Mouse (Mus musculus): ENCODE data around the gene Ncl. TPM values are rescaled to one million over a fixed set of nuclear protein-coding genes. Genes with fewer than 3 reads are reported as not detected.
A peak's percentile ranks its signal among the peaks of the same experiment; 100 is the strongest.

Gene Ncl
- polyA plus RNA-seq, 1 experiment from 2014 or later, result 175 TPM

DNA sequence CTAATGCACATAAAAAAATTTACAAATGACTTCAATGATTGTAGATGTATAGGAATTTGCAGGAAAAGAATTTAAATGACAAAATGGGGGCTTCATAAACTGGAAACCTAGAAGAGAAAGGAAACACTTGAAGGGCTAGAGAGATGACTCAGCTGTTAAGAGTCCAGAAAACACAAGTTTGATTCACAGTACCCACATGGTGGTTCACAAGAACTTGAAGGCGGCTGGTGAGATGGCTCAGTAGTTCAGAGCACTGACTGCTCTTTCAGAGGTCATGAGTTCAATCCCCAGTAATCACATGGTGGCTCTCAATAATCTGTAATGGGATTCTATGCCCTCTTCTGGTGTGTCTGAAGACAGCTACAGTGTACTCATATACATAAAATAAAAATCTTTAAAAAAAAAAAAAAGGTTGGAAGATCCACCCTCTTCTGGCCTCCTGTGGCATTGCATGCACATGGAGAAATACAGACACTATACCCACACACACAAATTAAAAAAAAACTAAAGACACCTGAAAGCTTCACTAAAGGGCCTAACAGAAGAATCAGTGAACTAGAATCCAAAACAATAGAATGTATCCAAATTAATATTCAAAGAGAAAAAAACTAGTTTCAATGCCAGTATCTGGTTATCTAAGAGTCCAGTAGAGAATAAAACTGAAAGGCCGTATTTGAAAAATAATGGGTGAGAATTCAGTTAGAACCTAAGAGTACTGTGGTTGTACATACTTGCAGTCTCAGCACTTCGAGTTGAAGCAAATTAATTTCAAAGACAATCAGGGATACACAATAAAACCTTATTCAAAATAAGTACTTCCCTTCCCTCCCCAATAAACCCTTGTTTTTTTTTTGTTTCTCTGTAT, 12.1 kb downstream of the Ncl start:
- ATAC-seq (no peak), DNase-seq (no peak)
- peaks cover 4% of the 10 kb centered on the region; the same call in 1 of the 2 replicates for H3K4me1 ChIP-seq (ENCODE audit: insufficient read depth)
- H3K27me3 ChIP-seq (ENCODE audit: insufficient read depth, low read length), result no peaks in the 10 kb centered on the region
- no peak overlapping the region for H3K9ac ChIP-seq (replicated peaks)
- peaks cover 44% of the 10 kb centered on the region for H3K36me3 ChIP-seq (replicated peaks; ENCODE audit: insufficient read depth, low read length)
- H3K27ac ChIP-seq (ENCODE audit: low read depth), result no peak overlapping the region
- no peak overlapping the region for H3K4me3 ChIP-seq (ENCODE audit: low read depth, low read length)
- H3K4me2 ChIP-seq (ENCODE audit: low read depth, low read length), result no peak overlapping the region
- TF ChIP-seq EP300 (IDR thresholded peaks at IDR 0.05; ENCODE audit: low read depth), result no peak
- peak; percentile 38 for TF ChIP-seq CTCF (IDR thresholded peaks at IDR 0.05; ENCODE audit: low read depth)
- no peaks in the 10 kb centered on the region for H3K9me3 ChIP-seq (ENCODE audit: low read length)
- WGBS (ENCODE audit: insufficient replicate concordance), result 77% methylated on average over 3 of the region's 3 CpGs

DNA sequence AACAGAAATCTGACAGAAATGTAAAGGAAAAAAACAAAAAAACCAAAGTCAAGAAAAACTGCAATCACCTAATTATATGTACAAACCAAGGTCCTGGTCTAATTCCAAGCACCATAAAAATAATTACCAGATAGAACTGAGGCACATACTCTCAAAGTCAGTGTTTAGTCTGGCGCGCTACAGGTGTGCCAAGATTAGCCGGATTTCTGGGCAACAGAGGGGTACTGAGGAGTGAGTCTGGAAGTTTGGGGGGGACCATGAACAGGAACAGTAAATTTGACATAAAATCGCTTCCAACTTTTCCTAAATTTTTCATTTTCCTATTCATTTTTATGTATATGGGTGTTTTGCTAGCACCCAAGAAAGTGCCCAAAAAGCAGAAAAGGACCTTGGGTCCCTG, 13.2 kb downstream of the Ncl start:
- H3K4me2 ChIP-seq (ENCODE audit: low read depth, low read length), result no peak overlapping the region
- 88% methylated on average over 4 of the region's 4 CpGs for WGBS (ENCODE audit: insufficient replicate concordance)
- no peak for DNase-seq
- no peak overlapping the region for H3K9ac ChIP-seq (replicated peaks)
- TF ChIP-seq EP300 (IDR thresholded peaks at IDR 0.05; ENCODE audit: low read depth), result no peak
- TF ChIP-seq CTCF (IDR thresholded peaks at IDR 0.05; ENCODE audit: low read depth), result no peak
- no peak overlapping the region for H3K27ac ChIP-seq (ENCODE audit: low read depth)
- no peak overlapping the region for H3K4me3 ChIP-seq (ENCODE audit: low read depth, low read length)
- H3K4me1 ChIP-seq (ENCODE audit: insufficient read depth), result peaks cover 4% of the 10 kb centered on the region; the same call in 1 of the 2 replicates
- H3K27me3 ChIP-seq (ENCODE audit: insufficient read depth, low read length), result no peaks in the 10 kb centered on the region
- H3K9me3 ChIP-seq (ENCODE audit: low read length), result no peaks in the 10 kb centered on the region
- no peak for ATAC-seq
- H3K36me3 ChIP-seq (replicated peaks; ENCODE audit: insufficient read depth, low read length), result peaks cover 33% of the 10 kb centered on the region

- H3K27ac ChIP-seq (ENCODE audit: low read depth), result peak overlapping the region; percentile 26; the same call in 1 of the 2 replicates
- H3K9ac ChIP-seq (replicated peaks), result no peak overlapping the region
- no peak for DNase-seq
- 79% methylated on average over 4 of the region's 4 CpGs for WGBS (ENCODE audit: insufficient replicate concordance)
- H3K4me3 ChIP-seq (ENCODE audit: low read depth, low read length), result no peak overlapping the region
- no peaks in the 10 kb centered on the region for H3K27me3 ChIP-seq (ENCODE audit: insufficient read depth, low read length)
- no peak overlapping the region for H3K4me2 ChIP-seq (ENCODE audit: low read depth, low read length)
- TF ChIP-seq EP300 (IDR thresholded peaks at IDR 0.05; ENCODE audit: low read depth) (no peak), CTCF (IDR thresholded peaks at IDR 0.05; ENCODE audit: low read depth) (no peak)
- H3K9me3 ChIP-seq (ENCODE audit: low read length), result no peaks in the 10 kb centered on the region
- H3K4me1 ChIP-seq (ENCODE audit: insufficient read depth), result peaks cover 4% of the 10 kb centered on the region; the same call in 1 of the 2 replicates
- no peak for ATAC-seq
- peaks cover 25% of the 10 kb centered on the region for H3K36me3 ChIP-seq (replicated peaks; ENCODE audit: insufficient read depth, low read length)
These were observed 14.1 kb downstream of the Ncl start for GRCm38 (mm10) chr1:86345069-86345468.

- 28% methylated on average over 4 of the region's 4 CpGs for WGBS (ENCODE audit: insufficient replicate concordance)
- no peak for TF ChIP-seq EP300 (IDR thresholded peaks at IDR 0.05; ENCODE audit: low read depth)
- no peak for TF ChIP-seq CTCF (IDR thresholded peaks at IDR 0.05; ENCODE audit: low read depth)
- Histone ChIP-seq H3K36me3 (replicated peaks; ENCODE audit: insufficient read depth, low read length) (peaks cover 16% of the 10 kb centered on the region), H3K9me3 (ENCODE audit: low read length) (no peaks in the 10 kb centered on the region), H3K27ac (ENCODE audit: low read depth) (peak overlapping the region; percentile 26; the same call in 1 of the 2 replicates), H3K4me3 (ENCODE audit: low read depth, low read length) (no peak overlapping the region), H3K4me2 (ENCODE audit: low read depth, low read length) (no peak overlapping the region), H3K9ac (replicated peaks) (no peak overlapping the region), H3K4me1 (ENCODE audit: insufficient read depth) (peaks cover 4% of the 10 kb centered on the region; the same call in 1 of the 2 replicates), H3K27me3 (ENCODE audit: insufficient read depth, low read length) (no peaks in the 10 kb centered on the region)
- DNase-seq (no peak), ATAC-seq (peak; percentile 9; the same call in 1 of the 2 replicates)
These were observed 15.0 kb downstream of the Ncl start for GRCm38 (mm10) chr1:86343969-86344861.

DNA sequence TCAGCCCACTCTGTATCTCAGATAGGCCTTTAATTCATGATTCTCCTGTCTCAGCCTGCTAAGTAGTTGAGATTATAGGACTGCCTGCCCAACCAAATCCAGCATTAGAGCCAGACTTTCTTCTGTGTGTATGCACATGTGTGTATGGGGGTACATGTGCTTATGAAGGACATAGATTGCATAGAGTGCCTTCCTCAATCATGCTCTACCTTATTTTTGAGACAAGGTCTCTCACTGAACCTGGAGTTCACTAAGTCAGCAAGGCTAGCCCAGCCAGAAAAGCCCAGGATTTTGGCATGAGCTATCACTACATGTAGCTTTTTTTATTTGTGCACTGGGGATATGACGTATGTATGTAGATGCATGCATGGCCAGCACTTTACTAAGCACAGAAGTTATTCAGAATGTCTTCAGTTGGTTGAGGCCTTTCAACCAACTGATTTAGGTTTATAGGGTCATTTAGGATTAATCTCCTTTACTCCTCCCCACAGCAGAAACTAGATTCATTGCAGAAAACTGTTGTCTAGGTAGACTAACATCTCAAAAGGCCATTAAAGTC, 16.0 kb downstream of the Ncl start:
- Histone ChIP-seq H3K27ac (ENCODE audit: low read depth) (no peak overlapping the region), H3K36me3 (replicated peaks; ENCODE audit: insufficient read depth, low read length) (peaks cover 6% of the 10 kb centered on the region), H3K27me3 (ENCODE audit: insufficient read depth, low read length) (no peaks in the 10 kb centered on the region), H3K4me1 (ENCODE audit: insufficient read depth) (peaks cover 4% of the 10 kb centered on the region; the same call in 1 of the 2 replicates), H3K4me3 (ENCODE audit: low read depth, low read length) (no peak overlapping the region), H3K4me2 (ENCODE audit: low read depth, low read length) (no peak overlapping the region), H3K9me3 (ENCODE audit: low read length) (no peaks in the 10 kb centered on the region), H3K9ac (replicated peaks) (no peak overlapping the region)
- TF ChIP-seq CTCF (IDR thresholded peaks at IDR 0.05; ENCODE audit: low read depth) (no peak), EP300 (IDR thresholded peaks at IDR 0.05; ENCODE audit: low read depth) (no peak)
- ATAC-seq (no peak), DNase-seq (no peak)
- 81% methylated on average over 1 of the region's 1 CpGs for WGBS (ENCODE audit: insufficient replicate concordance)

Data from liver, postnatal 0 days (tissue).